Mouse (Mus musculus): Measurements from ENCODE around the gene Itsn2. TPM values are rescaled to one million over a fixed set of nuclear protein-coding genes. Genes with fewer than 3 reads are reported as not detected.

Itsn2 gene
- polyA plus RNA-seq, 1 experiment from 2014 or later: 42.7 TPM

DNA sequence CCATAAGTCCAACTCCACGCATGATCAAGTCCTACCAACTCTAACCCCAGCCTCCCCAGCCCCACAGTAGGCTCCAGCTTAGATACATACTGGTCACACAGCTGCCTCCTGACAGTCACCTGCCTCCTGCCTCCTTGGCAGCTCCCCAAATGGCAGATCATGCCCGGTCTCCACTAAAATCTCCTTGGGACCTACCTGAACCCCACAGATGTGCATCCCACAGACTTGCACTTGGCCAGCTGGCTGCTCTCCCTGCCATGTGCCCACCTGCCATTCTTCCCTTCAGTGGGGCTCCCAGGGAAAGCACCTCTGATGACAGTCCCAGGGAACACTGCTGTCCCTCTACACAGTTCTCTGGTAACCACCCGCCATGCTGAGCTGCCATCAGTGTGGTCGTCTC, 115.9 kb downstream of the Itsn2 start:
- no peak for ATAC-seq (ENCODE audit: insufficient read depth)
- H3K4me2 ChIP-seq: no peak overlapping the region
- no peaks in the 10 kb centered on the region for H3K27me3 ChIP-seq (ENCODE audit: insufficient read depth, low read length)
- WGBS: 79% methylated on average over 4 of the region's 4 CpGs
- no peak overlapping the region for H3K27ac ChIP-seq (ENCODE audit: low read depth)
- H3K36me3 ChIP-seq (ENCODE audit: insufficient read depth): peaks cover 50% of the 10 kb centered on the region
- TF ChIP-seq CTCF (IDR thresholded peaks at IDR 0.05; ENCODE audit: low read depth): no peak
- H3K9ac ChIP-seq: no peak overlapping the region
- no peaks in the 10 kb centered on the region for H3K4me1 ChIP-seq (ENCODE audit: insufficient read depth)
- DNase-seq: no peak
- H3K9me3 ChIP-seq (ENCODE audit: low read depth, low read length): no peaks in the 10 kb centered on the region
- H3K4me3 ChIP-seq (ENCODE audit: low read depth, low read length): no peak overlapping the region

DNA sequence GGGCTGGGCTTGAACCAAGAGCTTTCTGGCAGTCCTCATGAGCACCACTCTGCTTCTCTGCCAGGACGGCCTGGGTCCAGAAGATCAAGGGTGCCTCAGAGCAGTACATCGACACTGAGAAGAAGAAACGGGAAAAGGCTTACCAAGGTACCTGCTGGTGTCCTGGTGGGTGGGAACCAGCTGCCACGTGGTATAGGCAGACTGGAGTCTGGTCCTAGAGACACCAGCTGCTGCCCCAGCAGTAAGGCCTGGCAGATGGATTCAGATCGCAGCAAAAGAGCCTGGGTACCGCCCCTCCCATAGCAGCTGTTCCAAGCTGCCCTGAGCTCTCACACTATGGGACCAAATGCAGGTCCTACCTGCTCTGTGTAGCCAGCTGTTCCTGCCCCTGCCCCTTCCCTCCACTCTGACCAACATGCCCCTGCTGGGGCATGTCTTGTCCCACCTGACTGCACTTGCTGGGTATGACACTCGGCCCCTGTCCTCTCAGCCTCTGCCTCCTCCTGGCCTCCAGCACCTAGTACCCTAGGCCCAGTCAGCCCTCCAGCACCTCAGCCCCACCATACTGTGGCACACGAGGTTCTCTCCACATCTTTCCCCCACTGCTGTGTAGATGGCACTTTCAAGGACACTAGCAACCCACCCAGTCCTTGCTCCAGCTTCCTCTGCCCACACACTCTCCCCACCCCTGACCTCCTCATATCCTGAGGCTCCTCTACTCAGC, 116.6 kb downstream of the Itsn2 start:
- 72% methylated on average over 8 of the region's 8 CpGs for WGBS
- Histone ChIP-seq H3K36me3 (ENCODE audit: insufficient read depth) (peaks cover 50% of the 10 kb centered on the region), H3K27ac (ENCODE audit: low read depth) (no peak overlapping the region), H3K9me3 (ENCODE audit: low read depth, low read length) (no peaks in the 10 kb centered on the region), H3K4me2 (no peak overlapping the region), H3K27me3 (ENCODE audit: insufficient read depth, low read length) (no peaks in the 10 kb centered on the region), H3K4me3 (ENCODE audit: low read depth, low read length) (no peak overlapping the region), H3K9ac (no peak overlapping the region), H3K4me1 (ENCODE audit: insufficient read depth) (no peaks in the 10 kb centered on the region)
- TF ChIP-seq CTCF (IDR thresholded peaks at IDR 0.05; ENCODE audit: low read depth): no peak
- no peak for DNase-seq
- ATAC-seq (ENCODE audit: insufficient read depth): no peak

DNA sequence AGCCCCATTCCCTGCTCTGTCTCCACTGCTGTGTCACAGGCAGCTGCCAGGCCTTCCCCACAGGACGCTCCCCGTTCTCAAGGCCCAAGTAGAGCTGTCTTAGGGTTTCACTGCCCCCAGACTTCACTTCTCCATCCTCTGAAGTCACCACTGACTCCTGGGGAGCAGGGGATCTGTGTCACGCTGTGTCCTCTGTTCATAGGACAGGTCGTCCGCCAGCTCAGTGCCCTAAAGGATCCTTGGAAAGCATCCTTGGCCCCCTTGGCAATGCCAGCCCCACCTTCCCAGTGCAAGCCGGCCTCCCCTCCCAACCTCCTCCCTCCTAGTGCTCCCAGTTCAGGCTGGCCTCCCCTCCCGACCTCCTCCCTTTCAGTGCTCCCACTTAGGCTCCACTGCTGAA, 117.5 kb downstream of the Itsn2 start:
- H3K9ac ChIP-seq: no peak overlapping the region
- 89% methylated on average over 7 of the region's 7 CpGs for WGBS
- H3K36me3 ChIP-seq (ENCODE audit: insufficient read depth): peaks cover 50% of the 10 kb centered on the region
- H3K4me1 ChIP-seq (ENCODE audit: insufficient read depth): no peaks in the 10 kb centered on the region
- DNase-seq (no peak), ATAC-seq (ENCODE audit: insufficient read depth) (no peak)
- no peak overlapping the region for H3K27ac ChIP-seq (ENCODE audit: low read depth)
- TF ChIP-seq CTCF (IDR thresholded peaks at IDR 0.05; ENCODE audit: low read depth): no peak
- no peaks in the 10 kb centered on the region for H3K27me3 ChIP-seq (ENCODE audit: insufficient read depth, low read length)
- no peak overlapping the region for H3K4me3 ChIP-seq (ENCODE audit: low read depth, low read length)
- H3K9me3 ChIP-seq (ENCODE audit: low read depth, low read length): no peaks in the 10 kb centered on the region
- H3K4me2 ChIP-seq: no peak overlapping the region

DNA sequence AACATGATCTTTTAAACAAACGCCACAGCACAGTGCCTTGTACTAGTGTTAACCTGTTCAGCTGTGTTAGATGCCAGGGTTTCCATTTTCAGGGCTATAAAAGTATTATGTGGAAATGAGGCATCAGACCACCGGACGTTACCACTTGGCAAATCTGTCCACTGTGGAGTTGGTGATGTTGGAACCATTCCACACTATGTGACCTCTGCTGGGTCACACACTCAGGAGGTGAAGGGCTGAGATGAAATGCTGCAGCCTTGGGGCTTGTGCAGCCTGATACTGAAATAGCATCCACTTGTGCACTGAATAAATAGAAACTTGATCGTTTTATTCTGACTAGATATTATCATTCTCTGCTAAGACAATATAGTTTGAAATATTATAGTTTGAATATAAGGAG, 120.9 kb downstream of the Itsn2 start:
- Histone ChIP-seq H3K4me2 (no peak overlapping the region), H3K27me3 (ENCODE audit: insufficient read depth, low read length) (no peaks in the 10 kb centered on the region), H3K9me3 (ENCODE audit: low read depth, low read length) (no peaks in the 10 kb centered on the region), H3K4me1 (ENCODE audit: insufficient read depth) (no peaks in the 10 kb centered on the region), H3K4me3 (ENCODE audit: low read depth, low read length) (no peak overlapping the region), H3K27ac (ENCODE audit: low read depth) (no peak overlapping the region), H3K9ac (no peak overlapping the region), H3K36me3 (ENCODE audit: insufficient read depth) (peaks cover 37% of the 10 kb centered on the region; the same call in 1 of the 2 replicates)
- no peak for TF ChIP-seq CTCF (IDR thresholded peaks at IDR 0.05; ENCODE audit: low read depth)
- 62% methylated on average over 4 of the region's 4 CpGs for WGBS
- no peak for DNase-seq
- ATAC-seq (ENCODE audit: insufficient read depth): no peak

DNA sequence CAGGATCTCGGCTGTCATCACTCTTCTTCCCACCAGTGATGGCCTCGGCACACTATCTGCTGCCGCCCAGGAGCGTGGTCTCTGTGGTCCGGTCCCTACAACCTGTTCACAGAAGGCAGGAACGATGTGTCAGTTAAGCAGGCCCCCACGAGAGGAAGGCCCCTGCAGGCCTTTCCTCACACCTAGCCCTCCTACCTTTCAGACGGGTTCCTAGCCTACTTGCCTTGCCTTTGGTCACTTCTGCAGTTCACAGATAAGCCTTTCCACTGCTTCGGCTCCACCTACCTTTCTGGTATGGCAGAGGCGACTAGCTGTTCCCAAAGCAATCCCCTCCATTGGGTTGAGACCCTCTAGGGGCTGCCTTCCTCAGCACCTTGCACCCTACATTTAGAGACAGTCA, 123.2 kb downstream of the Itsn2 start:
- DNase-seq: no peak

DNA sequence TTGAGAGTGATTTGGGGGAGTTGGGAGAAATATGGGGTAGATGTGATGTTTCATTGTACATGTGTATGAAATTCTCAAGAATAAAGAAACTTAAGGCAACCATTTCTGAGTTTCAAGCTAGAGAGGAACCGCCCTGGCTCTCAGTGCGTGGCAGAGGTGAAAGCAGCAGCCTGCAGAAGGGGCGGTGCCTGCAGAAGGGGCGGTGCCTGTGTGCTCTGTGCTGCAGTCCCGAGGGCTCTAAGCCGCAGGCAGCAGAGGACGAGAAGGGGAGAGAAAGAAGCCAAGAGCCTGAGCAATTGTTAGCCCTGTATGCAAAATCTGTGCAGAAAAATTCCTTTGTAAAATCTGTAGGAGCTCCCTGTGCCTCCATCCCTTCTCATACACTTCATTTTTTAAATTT, 125.0 kb downstream of the Itsn2 start:
- Histone ChIP-seq H3K9me3 (ENCODE audit: low read depth, low read length) (no peaks in the 10 kb centered on the region), H3K4me2 (0 out of 2 replicates have a peak overlapping the region, but pooled peaks have one; percentile 23), H3K9ac (no peak overlapping the region), H3K27ac (ENCODE audit: low read depth) (no peak overlapping the region), H3K27me3 (ENCODE audit: insufficient read depth, low read length) (no peaks in the 10 kb centered on the region), H3K4me3 (ENCODE audit: low read depth, low read length) (no peak overlapping the region), H3K4me1 (ENCODE audit: insufficient read depth) (no peaks in the 10 kb centered on the region), H3K36me3 (ENCODE audit: insufficient read depth) (peaks cover 14% of the 10 kb centered on the region; the same call in 1 of the 2 replicates)
- ATAC-seq (ENCODE audit: insufficient read depth): peak; percentile 90
- 6% methylated on average over 7 of the region's 7 CpGs for WGBS
- TF ChIP-seq CTCF (IDR thresholded peaks at IDR 0.05; ENCODE audit: low read depth): no peak
- DNase-seq: peak; percentile 69

More for the DNA sequence above, 123.2 kb downstream of the Itsn2 start:
- Histone ChIP-seq H3K9me3 (ENCODE audit: low read depth, low read length) (no peaks in the 10 kb centered on the region), H3K4me3 (ENCODE audit: low read depth, low read length) (no peak overlapping the region), H3K27me3 (ENCODE audit: insufficient read depth, low read length) (no peaks in the 10 kb centered on the region), H3K9ac (no peak overlapping the region), H3K4me1 (ENCODE audit: insufficient read depth) (no peaks in the 10 kb centered on the region), H3K4me2 (no peak overlapping the region), H3K27ac (ENCODE audit: low read depth) (no peak overlapping the region), H3K36me3 (ENCODE audit: insufficient read depth) (peaks cover 22% of the 10 kb centered on the region; the same call in 1 of the 2 replicates)
- TF ChIP-seq CTCF (IDR thresholded peaks at IDR 0.05; ENCODE audit: low read depth): no peak
- 72% methylated on average over 10 of the region's 10 CpGs for WGBS
- no peak for ATAC-seq (ENCODE audit: insufficient read depth)

DNA sequence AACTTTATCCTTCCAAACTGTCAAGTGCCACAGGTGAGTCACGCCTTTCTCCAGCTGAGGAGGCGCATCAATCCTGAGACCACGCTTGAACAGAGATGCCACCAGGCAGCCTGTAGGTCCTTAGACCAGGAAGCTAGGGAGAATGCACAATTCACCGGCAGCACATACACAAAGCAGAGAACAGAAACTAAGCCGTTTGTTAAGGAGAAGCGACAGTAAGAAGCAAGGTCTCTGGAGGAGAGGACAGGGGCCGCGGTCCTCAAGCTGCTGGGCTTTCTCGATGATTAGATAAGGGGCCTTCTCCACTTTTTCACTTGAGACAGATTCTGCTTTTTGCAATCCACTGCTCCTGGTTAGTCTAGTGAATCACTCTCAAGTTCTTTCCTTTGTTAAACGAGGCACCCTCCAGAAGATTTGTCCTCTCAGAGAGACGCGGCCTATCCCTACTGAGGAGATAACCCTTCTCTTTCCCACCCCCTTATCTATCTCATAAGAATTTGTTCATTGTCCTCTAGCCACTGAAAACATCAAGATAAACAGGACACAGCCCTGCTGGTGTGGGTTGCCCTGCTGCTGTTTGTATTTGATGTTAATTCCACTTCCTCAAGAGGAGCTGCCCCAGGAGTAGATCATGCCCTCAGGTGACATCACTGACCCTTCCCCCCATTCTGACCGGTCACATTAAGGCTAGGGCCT, 126.8 kb downstream of the Itsn2 start:
- ATAC-seq (ENCODE audit: insufficient read depth): no peak
- no peak overlapping the region for H3K27ac ChIP-seq (ENCODE audit: low read depth)
- peaks cover 8% of the 10 kb centered on the region; the same call in 1 of the 2 replicates for H3K36me3 ChIP-seq (ENCODE audit: insufficient read depth)
- no peak overlapping the region for H3K4me3 ChIP-seq (ENCODE audit: low read depth, low read length)
- no peak for TF ChIP-seq CTCF (IDR thresholded peaks at IDR 0.05; ENCODE audit: low read depth)
- no peak for DNase-seq
- no peak overlapping the region for H3K9ac ChIP-seq
- no peak overlapping the region for H3K4me2 ChIP-seq
- WGBS: 55% methylated on average over 13 of the region's 13 CpGs
- no peaks in the 10 kb centered on the region for H3K27me3 ChIP-seq (ENCODE audit: insufficient read depth, low read length)
- no peaks in the 10 kb centered on the region for H3K4me1 ChIP-seq (ENCODE audit: insufficient read depth)
- H3K9me3 ChIP-seq (ENCODE audit: low read depth, low read length): no peaks in the 10 kb centered on the region
